Comparison of ENCODE assay signal across 29 mouse cellular contexts in genomic region chr17:36206846-36207245, GRCm38 (mm10). TPM values are rescaled to one million over a fixed set of nuclear protein-coding genes. Genes with fewer than 3 reads are reported as not detected.
"Had no signal": no experiment of that assay in that cellular context is flagged by ENCODE, and none has a peak within 500 bp of the region (broad histone marks: within the 10 kb centered on the region; RNA-seq: fewer than 3 reads in every experiment).

No protein-coding gene starts in this region.

- H3K4me1 ChIP-seq: liver, embryonic 15.5 days had no signal

- DNase-seq: kidney, adult 18-20 months; kidney, adult 9 months; kidney, postnatal 14 days; kidney, postnatal 4 days; liver; lung, adult 18-20 months; lung, postnatal 10 days; lung, postnatal 36 days; thymus, adult 2 months; thymus, postnatal 25 days had no signal

- H3K27ac ChIP-seq: limb, embryonic 10.5 days; limb, embryonic 13.5 days; liver, embryonic 12.5 days; liver, embryonic 15.5 days; lung, embryonic 15.5 days; midbrain, embryonic 12.5 days; midbrain, embryonic 15.5 days; neural tube, embryonic 13.5 days; stomach, postnatal 0 days had no signal

- H3K9me3 ChIP-seq: limb, embryonic 10.5 days; limb, embryonic 13.5 days; liver, embryonic 12.5 days; liver, embryonic 15.5 days; lung, embryonic 15.5 days; midbrain, embryonic 12.5 days; midbrain, embryonic 15.5 days; neural tube, embryonic 13.5 days had no signal

- H3K4me3 ChIP-seq: myocyte had no signal

- H3K36me3 ChIP-seq: limb, embryonic 10.5 days; limb, embryonic 13.5 days; liver, embryonic 12.5 days; liver, embryonic 15.5 days; lung, embryonic 15.5 days; midbrain, embryonic 12.5 days; midbrain, embryonic 15.5 days; neural tube, embryonic 13.5 days had no signal

RNA-seq across cellular contexts. Expression of gene H2-T3, which starts 16.8 kb away (rescaled TPM):
- total RNA-seq: layer of hippocampus, adult 18-20 months; layer of hippocampus, postnatal 14 days; left cerebral cortex, postnatal 25 days; megakaryocyte-erythroid progenitor cell, adult 5-6 weeks; monocyte, adult 5-6 weeks had no signal
- polyA plus RNA-seq: kidney, embryonic 16.5 days; limb, embryonic 10.5 days; limb, embryonic 13.5 days; liver, embryonic 12.5 days; liver, embryonic 15.5 days; midbrain, embryonic 12.5 days; myocyte; neural tube, embryonic 13.5 days; spleen, adult 2 months; stomach, embryonic 14.5 days; stomach, postnatal 0 days had no signal

RNA-seq across cellular contexts. Expression of gene Gm8909, which starts 38.5 kb away (rescaled TPM):
- total RNA-seq: layer of hippocampus, adult 18-20 months; layer of hippocampus, postnatal 14 days; left cerebral cortex, postnatal 25 days; megakaryocyte-erythroid progenitor cell, adult 5-6 weeks had no signal
- polyA plus RNA-seq: limb, embryonic 10.5 days; limb, embryonic 13.5 days; liver, embryonic 12.5 days; liver, embryonic 15.5 days; midbrain, embryonic 12.5 days; midbrain, embryonic 15.5 days; myocyte; neural tube, embryonic 13.5 days; urinary bladder, adult 2 months had no signal
